Mouse (Mus musculus) MEL (cell line): ENCODE results near the gene Retreg1.

Experiments used
- CHD1 ChIP-seq: IDR thresholded peaks from 2 replicates; pipeline ENCODE4 v1.6.1; 2012; ENCODE audit warnings: low read depth, mild to moderate bottlenecking, inconsistent platforms, low read length, improper control_type of control experiment
- CTCF ChIP-seq, 3 experiments: IDR thresholded peaks in 2 of 3; conservative IDR thresholded peaks in 1 of 3; 2 replicates each; pipeline ENCODE4 v1.5.1; 2011 to 2012; ENCODE audit warnings: low read length in 3 of 3, low read depth in 2 of 3, mild to moderate bottlenecking in 2 of 3, improper control_type of control experiment in 1 of 3, inconsistent platforms in 1 of 3, mixed read lengths in 1 of 3, moderate library complexity in 1 of 3; ENCODE audit not compliant: control insufficient read depth in 1 of 3, insufficient read depth in 1 of 3, poor library complexity in 1 of 3, severe bottlenecking in 1 of 3
- MAX ChIP-seq: IDR thresholded peaks from 2 replicates; pipeline ENCODE4 v1.6.1; 2011; ENCODE audit warnings: low read length, improper control_type of control experiment
- MEF2A ChIP-seq: IDR thresholded peaks from 2 replicates; pipeline ENCODE4 v1.6.1; 2014; ENCODE audit warnings: low read depth, mild to moderate bottlenecking, inconsistent platforms, low read length, improper control_type of control experiment; ENCODE audit not compliant: poor library complexity, insufficient replicate concordance, severe bottlenecking; ENCODE audit errors: extremely low read depth
- MYB ChIP-seq: IDR thresholded peaks from 2 replicates; pipeline ENCODE4 v1.6.1; 2011; ENCODE audit warnings: mild to moderate bottlenecking, low read depth, low read length, improper control_type of control experiment
- MYC ChIP-seq: IDR thresholded peaks from 2 replicates; pipeline ENCODE4 v1.6.1; 2011; ENCODE audit warnings: low read depth, mild to moderate bottlenecking, low read length, improper control_type of control experiment, moderate library complexity
- NELFE ChIP-seq: IDR thresholded peaks from 2 replicates; pipeline ENCODE4 v1.6.1; 2011; ENCODE audit warnings: low read depth, low read length, improper control_type of control experiment
- NRF1 ChIP-seq: IDR thresholded peaks from 2 replicates; pipeline ENCODE4 v1.6.1; 2014; ENCODE audit warnings: low read depth, mild to moderate bottlenecking, inconsistent platforms, low read length, improper control_type of control experiment, moderate library complexity; ENCODE audit not compliant: poor library complexity, insufficient read depth, severe bottlenecking
- TAL1 ChIP-seq: IDR thresholded peaks from 2 replicates; pipeline ENCODE4 v1.6.1; 2012; ENCODE audit warnings: mild to moderate bottlenecking, inconsistent platforms, low read length, moderate library complexity, mixed read lengths
- TBP ChIP-seq: IDR thresholded peaks from 2 replicates; pipeline ENCODE4 v1.8.0; 2011; ENCODE audit warnings: low read depth, low read length, improper control_type of control experiment
- TCF12 ChIP-seq: IDR thresholded peaks from 2 replicates; pipeline ENCODE4 v1.6.1; 2014; ENCODE audit warnings: low read depth, mild to moderate bottlenecking, inconsistent platforms, low read length, improper control_type of control experiment, moderate library complexity
- ZMIZ1 ChIP-seq: IDR thresholded peaks from 2 replicates; pipeline ENCODE4 v1.6.1; 2012; ENCODE audit warnings: low read depth, mild to moderate bottlenecking, inconsistent platforms, low read length, improper control_type of control experiment, moderate library complexity

GRCm38 (mm10) chr15:25844771-25845170 lies 1.8 kb downstream of the Retreg1 start:
- TF ChIP-seq NRF1 (no peak), TAL1 (no peak), MYB (no peak), CHD1 (no peak), NELFE (no peak), MEF2A (no peak), MYC (no peak), MAX (no peak), ZMIZ1 (no peak), TBP (no peak), CTCF (IDR thresholded peaks at IDR 0.05 in 2 of 3, conservative IDR thresholded peaks at IDR 0.05 in 1 of 3; ENCODE audit: control insufficient read depth in 1 of 3, insufficient read depth in 1 of 3, low read depth in 2 of 3, low read length in 3 of 3, poor library complexity in 1 of 3, severe bottlenecking in 1 of 3) (no peak), TCF12 (no peak)
